Mouse (Mus musculus) layer of hippocampus, postnatal 25 days (tissue): Measurements from ENCODE around the gene Vmn1r207-ps. TPM values are rescaled to one million over a fixed set of nuclear protein-coding genes. Genes with fewer than 3 reads are reported as not detected.
"Not testable (repeated sequence)": the region's sequence is repeated elsewhere in the genome, so short reads cannot be mapped to it uniquely, and the experiment has no call there.

ENCODE experiments used
- DNase-seq, 2 experiments: peaks; one replicate each; pipeline ENCODE4 v3.0.0; 2022; ENCODE audit warnings: mixed read lengths in 2 of 2, low spot score in 1 of 2; ENCODE audit errors: extremely low spot score in 1 of 2
- total RNA-seq, 2 experiments: library from RNA; stranded (reverse); gene quantifications; 2 replicates each; pipeline ENCODE4 v1.2.3; 2021

The Vmn1r207-ps gene
- under 1 TPM; 0.14 to 0.17 TPM for total RNA-seq

- DNase-seq = not testable (repeated sequence)
Observed at GRCm38 (mm10) chr13:22729529-22729928, at the start of gene Vmn1r207-ps. Gene Vmn1r207-ps, minus strand, starts transcription at chr13:22729629.

GRCm38 (mm10) chr13:22777300-22777699, 47.9 kb upstream of the Vmn1r207-ps start, which contains the start of gene Vmn1r208:
Gene Vmn1r208, minus strand, starts transcription at chr13:22777400.
- not testable (repeated sequence) for DNase-seq

GRCm38 (mm10) chr13:22771592-22771991, 42.2 kb upstream of the Vmn1r207-ps start:
- DNase-seq = not testable (repeated sequence)

- no peak for DNase-seq
Observed at GRCm38 (mm10) chr13:22747524-22747923, 18.1 kb upstream of the Vmn1r207-ps start.

- DNase-seq = not testable (repeated sequence)
Observed at GRCm38 (mm10) chr13:22706947-22707346, 22.5 kb downstream of the Vmn1r207-ps start.

- not testable (repeated sequence) for DNase-seq
Observed at GRCm38 (mm10) chr13:22702951-22703350, 26.5 kb downstream of the Vmn1r207-ps start.

Other genes starting within 250 kb of the Vmn1r207-ps start
- gene Vmn1r202, start 224.2 kb downstream of the Vmn1r207-ps start, total RNA-seq = under 1 TPM in 1 of 2 experiments, not detected in 1; 0.07 TPM
- gene Vmn1r203, start 211.5 kb downstream of the Vmn1r207-ps start, total RNA-seq = not detected
- gene Vmn1r204, start 176.4 kb downstream of the Vmn1r207-ps start, total RNA-seq = not detected
- not detected for gene Vmn1r205, start 136.6 kb downstream of the Vmn1r207-ps start, total RNA-seq
- gene Vmn1r206, start 105.4 kb downstream of the Vmn1r207-ps start, total RNA-seq = not detected
- gene Vmn1r208, start 47.8 kb upstream of the Vmn1r207-ps start, total RNA-seq = not detected
- under 1 TPM in 1 of 2 experiments, not detected in 1; 0.07 TPM for gene Vmn1r209, start 80.1 kb upstream of the Vmn1r207-ps start, total RNA-seq
- gene Vmn1r210, start 101.7 kb upstream of the Vmn1r207-ps start, total RNA-seq = not detected
- not detected for gene Vmn1r211, start 127.9 kb upstream of the Vmn1r207-ps start, total RNA-seq
- gene Vmn1r212, start 154.6 kb upstream of the Vmn1r207-ps start, total RNA-seq = not detected